Mouse (Mus musculus): ENCODE results near the gene Ank2. TPM values are rescaled to one million over a fixed set of nuclear protein-coding genes. Genes with fewer than 3 reads are reported as not detected.

Gene Ank2
- total and polyA plus RNA-seq, 2 experiments from 2014 or later: 195 to 497 TPM

DNA sequence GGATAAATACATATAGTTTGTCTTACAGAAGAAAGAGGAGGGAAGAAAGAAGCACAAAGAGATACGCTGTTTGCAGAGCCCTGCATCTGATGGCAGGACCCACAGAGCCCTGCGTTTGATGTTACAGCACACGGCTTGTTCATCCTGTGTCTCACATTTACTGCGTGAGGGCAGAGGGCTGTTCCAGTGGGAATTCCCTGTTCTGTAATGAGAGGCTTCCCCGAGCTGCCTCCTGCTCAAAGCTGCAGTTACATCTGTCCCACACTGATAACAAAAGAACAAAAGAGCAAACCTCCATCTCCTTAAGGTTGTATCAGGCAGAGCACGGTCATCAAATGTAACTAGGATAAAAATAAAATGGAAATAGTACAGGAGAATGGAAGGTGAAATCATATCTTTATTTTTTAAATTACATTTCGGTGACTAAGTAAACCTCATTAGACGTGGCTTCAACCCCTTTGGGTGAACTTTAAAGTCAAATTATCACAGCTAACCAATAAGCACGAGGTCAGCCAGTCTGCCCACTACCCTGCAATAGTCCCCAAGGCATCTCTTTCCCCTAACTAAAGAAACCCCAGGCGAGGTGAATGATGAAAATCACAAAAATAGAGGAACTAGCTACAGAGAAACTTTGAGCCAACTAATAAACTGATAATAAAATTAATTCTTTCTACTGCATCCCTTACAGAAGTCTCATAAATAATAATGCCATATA lies 255.1 kb downstream of the Ank2 start:
- WGBS: 44% methylated on average over 10 of the region's 10 CpGs
- no peak overlapping the region for H3K4me3 ChIP-seq (ENCODE audit: low read length)
- ATAC-seq (no peak), DNase-seq (ENCODE audit: low spot score) (no peak)
- no peaks in the 10 kb centered on the region for H3K36me3 ChIP-seq (ENCODE audit: insufficient read depth, low read length)
- no peak overlapping the region for H3K4me2 ChIP-seq (ENCODE audit: low read depth, low read length)
- no peaks in the 10 kb centered on the region for H3K27me3 ChIP-seq (ENCODE audit: insufficient read depth, low read length)
- no peak for TF ChIP-seq CTCF (IDR thresholded peaks at IDR 0.05; ENCODE audit: low read depth)
- H3K27ac ChIP-seq: no peak overlapping the region
- no peaks in the 10 kb centered on the region for H3K9me3 ChIP-seq (ENCODE audit: low read length)
- H3K9ac ChIP-seq (replicated peaks; ENCODE audit: low read length): no peak overlapping the region
- H3K4me1 ChIP-seq (ENCODE audit: insufficient read depth, low read length): no peaks in the 10 kb centered on the region

DNA sequence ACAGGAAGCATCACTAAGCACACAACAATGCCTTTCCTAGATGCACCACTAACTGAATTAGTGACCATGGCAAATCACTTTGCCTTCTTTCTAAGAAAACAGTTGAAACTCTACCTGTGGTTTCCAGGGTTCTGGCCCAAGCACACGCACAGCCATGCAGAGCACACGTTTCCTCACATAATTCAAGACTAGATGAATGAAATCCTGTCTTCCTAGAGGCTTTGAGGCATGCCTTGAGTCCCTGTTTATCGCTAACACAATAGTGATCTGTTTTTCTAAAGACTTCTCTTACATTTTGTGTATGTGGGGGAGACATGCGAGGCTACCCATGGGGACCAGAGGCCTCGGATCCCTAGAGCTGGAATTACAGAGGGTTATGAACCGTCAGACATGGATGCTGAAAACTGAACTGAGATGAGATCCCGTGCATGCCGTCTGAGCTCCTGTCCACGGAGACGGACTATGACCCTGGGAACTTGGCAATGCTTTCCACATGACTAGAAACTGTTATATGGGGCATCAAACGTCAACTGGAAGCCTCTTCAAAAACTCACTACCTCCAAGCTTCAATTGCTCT lies 256.8 kb downstream of the Ank2 start:
- Histone ChIP-seq H3K4me2 (ENCODE audit: low read depth, low read length) (no peak overlapping the region), H3K27ac (no peak overlapping the region), H3K9me3 (ENCODE audit: low read length) (no peaks in the 10 kb centered on the region), H3K27me3 (ENCODE audit: insufficient read depth, low read length) (no peaks in the 10 kb centered on the region), H3K4me1 (ENCODE audit: insufficient read depth, low read length) (no peaks in the 10 kb centered on the region), H3K4me3 (ENCODE audit: low read length) (no peak overlapping the region), H3K9ac (replicated peaks; ENCODE audit: low read length) (no peak overlapping the region), H3K36me3 (ENCODE audit: insufficient read depth, low read length) (no peaks in the 10 kb centered on the region)
- DNase-seq (ENCODE audit: low spot score): no peak
- ATAC-seq: no peak
- WGBS: 82% methylated on average over 11 of the region's 11 CpGs
- TF ChIP-seq CTCF (IDR thresholded peaks at IDR 0.05; ENCODE audit: low read depth): no peak

DNA sequence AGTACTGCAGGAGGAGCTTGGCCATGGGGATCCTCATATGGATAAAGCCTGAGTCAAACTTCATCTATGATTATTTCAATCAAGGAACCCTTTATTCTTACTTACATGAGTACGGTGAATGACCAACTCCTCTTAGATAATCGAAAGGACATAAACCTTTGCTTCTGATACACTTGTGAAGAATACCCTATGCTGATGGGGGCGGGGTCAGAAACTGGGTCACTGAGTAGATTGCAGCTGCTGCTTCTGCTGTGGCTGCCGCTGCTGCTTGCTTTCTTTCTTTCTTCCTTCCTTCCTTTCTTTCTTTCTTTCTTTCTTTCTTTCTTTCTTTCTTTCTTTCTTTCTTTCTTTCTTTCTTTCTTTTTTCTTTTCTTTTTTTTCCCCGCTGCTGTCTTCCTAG lies 263.9 kb downstream of the Ank2 start:
- no peaks in the 10 kb centered on the region for H3K9me3 ChIP-seq (ENCODE audit: low read length)
- no peaks in the 10 kb centered on the region for H3K36me3 ChIP-seq (ENCODE audit: insufficient read depth, low read length)
- no peak overlapping the region for H3K27ac ChIP-seq
- 78% methylated on average over 5 of the region's 5 CpGs for WGBS
- no peak overlapping the region for H3K4me3 ChIP-seq (ENCODE audit: low read length)
- TF ChIP-seq CTCF (IDR thresholded peaks at IDR 0.05; ENCODE audit: low read depth): no peak
- no peak overlapping the region for H3K4me2 ChIP-seq (ENCODE audit: low read depth, low read length)
- no peak for DNase-seq (ENCODE audit: low spot score)
- no peak overlapping the region for H3K9ac ChIP-seq (replicated peaks; ENCODE audit: low read length)
- no peak for ATAC-seq
- no peaks in the 10 kb centered on the region for H3K4me1 ChIP-seq (ENCODE audit: insufficient read depth, low read length)
- H3K27me3 ChIP-seq (ENCODE audit: insufficient read depth, low read length): no peaks in the 10 kb centered on the region

DNA sequence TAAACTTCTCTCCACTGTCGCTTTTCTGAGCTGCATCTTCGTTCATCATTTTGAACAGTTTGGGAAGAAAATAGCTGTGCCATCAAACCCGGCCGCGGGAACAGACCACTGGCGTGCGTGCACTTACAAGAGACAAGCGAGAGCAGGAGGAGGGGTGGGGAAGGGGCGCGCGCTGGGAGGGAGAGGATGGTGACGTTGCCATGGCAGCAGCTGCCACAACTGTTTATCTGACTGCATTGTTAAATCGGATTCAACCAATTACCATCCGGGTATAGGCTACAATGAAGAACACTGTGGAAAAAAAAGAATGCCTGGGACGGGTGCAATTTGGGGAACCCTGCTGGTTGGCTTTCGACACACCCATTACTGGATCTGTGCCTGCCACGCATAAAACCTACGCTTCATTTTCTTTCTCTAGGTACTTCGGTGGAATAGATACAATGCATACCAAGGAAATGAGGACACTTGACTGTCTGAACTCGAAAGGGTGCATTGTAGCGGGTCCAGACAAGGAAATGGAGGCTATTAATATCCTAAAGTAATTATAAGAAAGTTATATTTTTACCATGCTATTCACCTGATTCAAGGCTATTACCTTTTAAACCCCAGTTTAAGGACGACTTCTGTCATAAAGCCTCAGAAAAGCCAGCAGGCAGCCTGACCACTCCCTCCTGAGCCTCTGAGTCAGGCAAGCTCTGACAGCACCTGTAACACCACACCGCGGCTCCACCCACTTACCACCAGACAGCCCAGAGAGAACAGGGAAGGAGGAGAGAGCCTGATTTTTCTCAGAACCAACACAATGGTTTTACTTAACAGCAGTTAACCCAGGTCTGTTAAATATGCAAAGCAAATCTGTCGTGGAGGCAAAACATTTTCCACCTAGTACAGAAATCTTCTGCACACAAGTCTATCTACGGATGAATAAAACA lies 273.1 kb downstream of the Ank2 start:
- no peaks in the 10 kb centered on the region for H3K36me3 ChIP-seq (ENCODE audit: insufficient read depth, low read length)
- TF ChIP-seq CTCF (IDR thresholded peaks at IDR 0.05; ENCODE audit: low read depth): no peak
- peak overlapping the region; percentile 29 for H3K9ac ChIP-seq (replicated peaks; ENCODE audit: low read length)
- DNase-seq (ENCODE audit: low spot score) (peak; percentile 89), ATAC-seq (peak; percentile 89)
- WGBS: 3% methylated on average over 26 of the region's 26 CpGs
- H3K4me2 ChIP-seq (ENCODE audit: low read depth, low read length): peak overlapping the region; percentile 54
- peak overlapping the region; percentile 45 for H3K4me3 ChIP-seq (ENCODE audit: low read length)
- H3K9me3 ChIP-seq (ENCODE audit: low read length): no peaks in the 10 kb centered on the region
- no peaks in the 10 kb centered on the region for H3K4me1 ChIP-seq (ENCODE audit: insufficient read depth, low read length)
- H3K27me3 ChIP-seq (ENCODE audit: insufficient read depth, low read length): no peaks in the 10 kb centered on the region
- H3K27ac ChIP-seq: peak overlapping the region; percentile 71

DNA sequence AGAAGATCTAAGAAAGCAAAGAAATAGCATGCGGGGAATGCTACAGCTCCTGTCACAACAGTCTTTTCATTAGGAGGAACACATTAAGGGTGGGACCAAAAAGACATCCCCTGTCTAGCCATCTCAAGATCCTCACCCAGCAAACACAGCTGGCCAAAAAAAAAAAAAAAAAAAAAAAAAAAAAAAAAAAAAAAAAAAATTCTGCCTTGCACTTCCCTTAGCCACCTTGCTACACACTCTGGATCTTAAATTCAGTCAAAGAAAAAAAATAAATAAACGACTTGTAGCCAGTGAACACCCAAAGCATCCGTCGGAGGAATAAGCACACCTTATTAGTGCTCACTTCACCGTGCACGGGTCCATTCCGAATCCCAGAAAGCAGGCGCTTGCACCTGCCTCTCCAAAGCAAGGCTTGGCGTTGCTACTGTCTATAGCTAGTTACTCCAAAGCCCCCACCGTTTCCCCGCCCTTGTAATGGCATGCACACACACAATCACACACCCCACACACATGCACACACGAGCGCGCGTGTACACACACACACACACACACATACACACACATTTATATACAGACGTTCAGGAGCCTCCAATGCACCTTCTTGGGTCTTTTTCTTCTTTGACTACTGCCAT lies 273.9 kb downstream of the Ank2 start:
- peak; percentile 62 for DNase-seq (ENCODE audit: low spot score)
- Histone ChIP-seq H3K4me1 (ENCODE audit: insufficient read depth, low read length) (no peaks in the 10 kb centered on the region), H3K9me3 (ENCODE audit: low read length) (no peaks in the 10 kb centered on the region), H3K27ac (peak overlapping the region; percentile 71), H3K4me3 (ENCODE audit: low read length) (peak overlapping the region; percentile 45), H3K9ac (replicated peaks; ENCODE audit: low read length) (peak overlapping the region; percentile 54), H3K36me3 (ENCODE audit: insufficient read depth, low read length) (no peaks in the 10 kb centered on the region), H3K27me3 (ENCODE audit: insufficient read depth, low read length) (no peaks in the 10 kb centered on the region), H3K4me2 (ENCODE audit: low read depth, low read length) (peak overlapping the region; percentile 54)
- no peak for TF ChIP-seq CTCF (IDR thresholded peaks at IDR 0.05; ENCODE audit: low read depth)
- peak; percentile 81 for ATAC-seq
- 6% methylated on average over 16 of the region's 16 CpGs for WGBS
